In genomic region chr6:108557576-108558322, GRCm38 (mm10) we compare ENCODE assay signal across 23 mouse cellular contexts.
DNase-seq lines count a peak whose midpoint lies in the region; ATAC-seq and TF ChIP-seq lines count a peak whose summit lies in the region.
"Had no signal": no experiment of that assay in that cellular context is flagged by ENCODE, and none has a peak within 500 bp of the region (broad histone marks: within the 10 kb centered on the region; RNA-seq: fewer than 3 reads in every experiment).

No protein-coding gene starts in this region.

- 87% methylated on average over 4 of the region's 4 CpGs for WGBS in hindbrain, embryonic 16.5 days
- 94% methylated on average over 4 of the region's 4 CpGs for WGBS in forebrain, embryonic 11.5 days

- no peak for TF ChIP-seq EP300 in MEL (IDR thresholded peaks at IDR 0.05; ENCODE audit: low read depth in 1 of 2, low read length in 2 of 2)

- no peak for DNase-seq in frontal cortex, postnatal 10 days (ENCODE audit: low spot score in 2 of 2)
- DNase-seq in 3T3-L1 (ENCODE audit: low read depth, low spot score), result peak; percentile 66
- DNase-seq in MEL (ENCODE audit: low read depth, low spot score), result peak; percentile 54
- peak; percentile 13 for DNase-seq in induced T-regulatory cell, adult 2 months (ENCODE audit: low read depth)
- DNase-seq in adrenal gland, adult 8-10 months, result no peak
- DNase-seq in forebrain, embryonic 11.5 days (ENCODE audit: low spot score), result no peak
- DNase-seq: adrenal gland, postnatal 10 days; cerebellum, adult 9-11 months; kidney, postnatal 4 days; liver, postnatal 0 days; lung, postnatal 10 days; right cerebral cortex, postnatal 4 days; thymus, postnatal 25 days had no signal

- H3K4me1 ChIP-seq in MEL (ENCODE audit: control insufficient read depth in 1 of 2, insufficient read depth in 2 of 2, low read length in 2 of 2), result peaks cover 0 to 4% of the 10 kb centered on the region in 2 experiments; a peak in 2 of 4 replicates
- H3K4me1 ChIP-seq in hindbrain, embryonic 16.5 days (ENCODE audit: control insufficient read depth, insufficient read depth, low read depth, low read length), result no peaks in the 10 kb centered on the region
- H3K4me1 ChIP-seq in forebrain, embryonic 11.5 days (replicated peaks; ENCODE audit: control insufficient read depth, insufficient read depth, low read length), result no peaks in the 10 kb centered on the region
- H3K4me1 ChIP-seq: forebrain, embryonic 10.5 days; hindbrain, embryonic 15.5 days; limb, embryonic 10.5 days had no signal

- TF ChIP-seq CTCF in MEL (IDR thresholded peaks at IDR 0.05 in 2 of 3, conservative IDR thresholded peaks at IDR 0.05 in 1 of 3; ENCODE audit: control insufficient read depth in 1 of 3, insufficient read depth in 1 of 3, low read depth in 2 of 3, low read length in 3 of 3, poor library complexity in 1 of 3, severe bottlenecking in 1 of 3), result no peak

- no peak overlapping the region for H3K4me2 ChIP-seq in hindbrain, embryonic 16.5 days (ENCODE audit: low read length)
- no peak overlapping the region for H3K4me2 ChIP-seq in forebrain, embryonic 11.5 days (ENCODE audit: low read depth, low read length, severe bottlenecking)
- H3K4me2 ChIP-seq: heart, embryonic 11.5 days; hindbrain, embryonic 15.5 days; midbrain, embryonic 11.5 days had no signal

- TF ChIP-seq POLR2A in MEL (IDR thresholded peaks at IDR 0.05; ENCODE audit: control insufficient read depth in 1 of 2, insufficient read depth in 1 of 2, low read depth in 1 of 2, low read length in 2 of 2, poor library complexity in 1 of 2), result no peak

- H3K27ac ChIP-seq in MEL (ENCODE audit: control insufficient read depth, low read depth, low read length), result no peak overlapping the region
- H3K27ac ChIP-seq in hindbrain, embryonic 16.5 days (ENCODE audit: low read depth, low read length), result no peak overlapping the region
- H3K27ac ChIP-seq in forebrain, embryonic 11.5 days (ENCODE audit: low read depth, low read length), result no peak overlapping the region
- H3K27ac ChIP-seq: forebrain, embryonic 10.5 days; hindbrain, embryonic 15.5 days; limb, embryonic 10.5 days had no signal

- H3K4me3 ChIP-seq in MEL (ENCODE audit: control insufficient read depth in 1 of 2, insufficient read depth in 1 of 2, low read depth in 2 of 2, low read length in 2 of 2), result no peak overlapping the region
- H3K4me3 ChIP-seq in hindbrain, embryonic 16.5 days (ENCODE audit: low read length), result no peak overlapping the region
- H3K4me3 ChIP-seq in forebrain, embryonic 11.5 days (ENCODE audit: low read depth, low read length), result no peak overlapping the region
- H3K4me3 ChIP-seq: forebrain, embryonic 10.5 days; hindbrain, embryonic 15.5 days; limb, embryonic 10.5 days had no signal

- H3K79me2 ChIP-seq in MEL (ENCODE audit: control insufficient read depth, insufficient read depth, low read length, poor library complexity), result no peaks in the 10 kb centered on the region

- TF ChIP-seq RAD21 in MEL (IDR thresholded peaks at IDR 0.05; ENCODE audit: low read depth, low read length), result no peak

- H3K9me3 ChIP-seq in MEL (replicated peaks; ENCODE audit: insufficient read depth, low read length), result no peaks in the 10 kb centered on the region
- H3K9me3 ChIP-seq in hindbrain, embryonic 16.5 days (ENCODE audit: control insufficient read depth, low read length), result no peaks in the 10 kb centered on the region
- no peaks in the 10 kb centered on the region for H3K9me3 ChIP-seq in forebrain, embryonic 11.5 days (ENCODE audit: control insufficient read depth, low read length)
- H3K9me3 ChIP-seq: forebrain, embryonic 10.5 days; hindbrain, embryonic 15.5 days; limb, embryonic 10.5 days had no signal

- H3K27me3 ChIP-seq in MEL (ENCODE audit: control insufficient read depth in 1 of 2, insufficient read depth in 2 of 2, low read length in 2 of 2), result no peaks in the 10 kb centered on the region
- no peaks in the 10 kb centered on the region for H3K27me3 ChIP-seq in hindbrain, embryonic 16.5 days (replicated peaks; ENCODE audit: control insufficient read depth, insufficient read depth, low read length)
- H3K27me3 ChIP-seq in forebrain, embryonic 11.5 days (ENCODE audit: control insufficient read depth, insufficient read depth, low read length), result no peaks in the 10 kb centered on the region
- H3K27me3 ChIP-seq: hindbrain, embryonic 15.5 days; Patski had no signal

- ATAC-seq in frontal cortex, adult (ENCODE audit: low TSS enrichment), result peak; percentile 67
- no peak for ATAC-seq in hindbrain, embryonic 16.5 days
- no peak for ATAC-seq in forebrain, embryonic 11.5 days (replicated peaks; ENCODE audit: low FRiP score)
- ATAC-seq: activated CD4-positive, CD25-positive, alpha-beta regulatory T cell, adult 4 months; intestine, embryonic 16.5 days; liver, postnatal 0 days; Patski had no signal

- H3K9ac ChIP-seq in MEL (ENCODE audit: control insufficient read depth, low read depth, low read length, poor library complexity, severe bottlenecking), result no peak overlapping the region
- H3K9ac ChIP-seq in hindbrain, embryonic 16.5 days (ENCODE audit: low read depth, low read length), result no peak overlapping the region
- H3K9ac ChIP-seq in forebrain, embryonic 11.5 days (ENCODE audit: low read length), result no peak overlapping the region
- H3K9ac ChIP-seq: hindbrain, embryonic 15.5 days; liver, postnatal 0 days had no signal

- H3K36me3 ChIP-seq in MEL (ENCODE audit: control insufficient read depth in 1 of 2, insufficient read depth in 2 of 2, low read length in 2 of 2), result peaks cover 0 to 2% of the 10 kb centered on the region in 2 experiments; a peak in 1 of 4 replicates
- H3K36me3 ChIP-seq in hindbrain, embryonic 16.5 days (ENCODE audit: control insufficient read depth, insufficient read depth, low read length), result no peaks in the 10 kb centered on the region
- H3K36me3 ChIP-seq in forebrain, embryonic 11.5 days (ENCODE audit: control insufficient read depth, insufficient read depth, low read length), result no peaks in the 10 kb centered on the region
- H3K36me3 ChIP-seq: forebrain, embryonic 10.5 days; hindbrain, embryonic 15.5 days; limb, embryonic 10.5 days had no signal

TF ChIP-seq in MEL, 35 proteins besides CTCF, POLR2A, EP300 and RAD21:
- TF ChIP-seq MAFK (IDR thresholded peaks at IDR 0.05; ENCODE audit: borderline replicate concordance, low read depth, low read length), result no peak
- no peak for TF ChIP-seq CHD2 (IDR thresholded peaks at IDR 0.05; ENCODE audit: low read length)
- no peak for TF ChIP-seq SIN3A (IDR thresholded peaks at IDR 0.05; ENCODE audit: low read length)
- TF ChIP-seq NELFE (IDR thresholded peaks at IDR 0.05; ENCODE audit: low read depth, low read length), result no peak
- no peak for TF ChIP-seq GABPA (IDR thresholded peaks at IDR 0.05; ENCODE audit: low read depth, low read length)
- TF ChIP-seq ZKSCAN1 (IDR thresholded peaks at IDR 0.05; ENCODE audit: low read depth, low read length), result no peak
- no peak for TF ChIP-seq GATA1 (IDR thresholded peaks at IDR 0.05; ENCODE audit: low read depth, low read length)
- TF ChIP-seq TCF12 (IDR thresholded peaks at IDR 0.05; ENCODE audit: low read depth, low read length), result no peak
- TF ChIP-seq HCFC1 (IDR thresholded peaks at IDR 0.05; ENCODE audit: low read depth, low read length), result no peak
- TF ChIP-seq MXI1 (IDR thresholded peaks at IDR 0.05; ENCODE audit: low read depth, low read length), result no peak
- TF ChIP-seq MEF2A (IDR thresholded peaks at IDR 0.05; ENCODE audit: extremely low read depth, insufficient replicate concordance, low read depth, low read length, poor library complexity, severe bottlenecking), result no peak
- TF ChIP-seq ZC3H11A (IDR thresholded peaks at IDR 0.05; ENCODE audit: low read depth, low read length), result no peak
- TF ChIP-seq ZNF384 (IDR thresholded peaks at IDR 0.05; ENCODE audit: low read depth, low read length), result no peak
- no peak for TF ChIP-seq UBTF (IDR thresholded peaks at IDR 0.05; ENCODE audit: borderline replicate concordance, insufficient read depth, low read depth, low read length)
- no peak for TF ChIP-seq POLR2AphosphoS5 (IDR thresholded peaks at IDR 0.05; ENCODE audit: borderline replicate concordance, low read depth, low read length)
- no peak for TF ChIP-seq SMC3 (IDR thresholded peaks at IDR 0.05; ENCODE audit: low read depth, low read length)
- TF ChIP-seq TBP (IDR thresholded peaks at IDR 0.05; ENCODE audit: low read depth, low read length), result no peak
- no peak for TF ChIP-seq MAX (IDR thresholded peaks at IDR 0.05; ENCODE audit: low read length)
- no peak for TF ChIP-seq BHLHE40 (IDR thresholded peaks at IDR 0.05; ENCODE audit: borderline replicate concordance, low read depth, low read length)
TF ChIP-seq in MEL: peak in this region for 0.

Comparison
In these comparisons a context has a peak if more than half of its experiments do, and no peak if none do; other contexts are left out.
1. DNase-seq: peak in 3T3-L1 (single experiment), MEL (single experiment) and induced T-regulatory cell, adult 2 months (single experiment); none in frontal cortex, postnatal 10 days (0 of 2), adrenal gland, adult 8-10 months (single experiment) and forebrain, embryonic 11.5 days (single experiment).